Mouse (Mus musculus) kidney, adult 9 months (tissue): ENCODE data around the gene Usp2.

Experiments used
- DNase-seq: peaks from one replicate; pipeline ENCODE4 v3.0.0; 2022

The Usp2 gene

GRCm38 (mm10) chr9:44066785-44067225, at the start of gene Usp2:
Gene Usp2, plus strand, starts transcription at chr9:44067021.
- DNase-seq, result peak; percentile 100

GRCm38 (mm10) chr9:44017846-44018245, 49.0 kb upstream of the Usp2 start:
- DNase-seq, result no peak

GRCm38 (mm10) chr9:44020001-44020400, 46.8 kb upstream of the Usp2 start:
- DNase-seq, result no peak

- no peak for DNase-seq
Measured at GRCm38 (mm10) chr9:44022100-44022847, 44.5 kb upstream of the Usp2 start.

GRCm38 (mm10) chr9:44024096-44024495, 42.7 kb upstream of the Usp2 start:
- no peak for DNase-seq

- peak; percentile 10 for DNase-seq
Measured at GRCm38 (mm10) chr9:44029580-44030236, 37.1 kb upstream of the Usp2 start.

- DNase-seq, result no peak
Measured at GRCm38 (mm10) chr9:44030646-44031045, 36.2 kb upstream of the Usp2 start.

GRCm38 (mm10) chr9:44031079-44031478, 35.7 kb upstream of the Usp2 start:
- DNase-seq, result no peak

- DNase-seq, result no peak
Measured at GRCm38 (mm10) chr9:44031946-44032345, 34.9 kb upstream of the Usp2 start.

GRCm38 (mm10) chr9:44033317-44033716, 33.5 kb upstream of the Usp2 start:
- DNase-seq, result no peak

GRCm38 (mm10) chr9:44033957-44034727, 32.7 kb upstream of the Usp2 start:
- no peak for DNase-seq

- DNase-seq, result no peak
Measured at GRCm38 (mm10) chr9:44037106-44037505, 29.7 kb upstream of the Usp2 start.

- peak; percentile 87 for DNase-seq
Measured at GRCm38 (mm10) chr9:44041511-44042395, 25.1 kb upstream of the Usp2 start.

GRCm38 (mm10) chr9:44042396-44042680, 24.5 kb upstream of the Usp2 start:
- DNase-seq, result no peak

- DNase-seq, result peak; percentile 91
Measured at GRCm38 (mm10) chr9:44042836-44043707, 23.7 kb upstream of the Usp2 start, which contains the start of gene Thy1. Gene Thy1, plus strand, starts transcription at chr9:44043384.

GRCm38 (mm10) chr9:44043708-44044425, 23.0 kb upstream of the Usp2 start:
- DNase-seq, result peak; percentile 93

- no peak for DNase-seq
Measured at GRCm38 (mm10) chr9:44044426-44045157, 22.2 kb upstream of the Usp2 start.

GRCm38 (mm10) chr9:44045158-44045883, 21.5 kb upstream of the Usp2 start:
- DNase-seq, result peak; percentile 90

GRCm38 (mm10) chr9:44045884-44046272, 20.9 kb upstream of the Usp2 start:
- no peak for DNase-seq

- peak; percentile 21 for DNase-seq
Measured at GRCm38 (mm10) chr9:44046426-44046825, 20.4 kb upstream of the Usp2 start.
